Mouse (Mus musculus) C2C12 (cell line): ENCODE results near the gene Yod1. TPM values are rescaled to one million over a fixed set of nuclear protein-coding genes. Genes with fewer than 3 reads are reported as not detected.

Experiments
- H3K27me3 ChIP-seq: one replicate; pipeline ENCODE4 v1.6.1; 2011; ENCODE audit not compliant: control insufficient read depth, insufficient read depth, insufficient read length
- H3K36me3 ChIP-seq: one replicate; pipeline ENCODE4 v1.6.1; 2011; ENCODE audit not compliant: control insufficient read depth, insufficient read depth
- H3K4me3 ChIP-seq: one replicate; pipeline ENCODE4 v1.5.1; 2011; ENCODE audit warnings: mild to moderate bottlenecking, control low read depth; ENCODE audit not compliant: poor library complexity, insufficient read depth, severe bottlenecking
- H3K79me2 ChIP-seq: one replicate; pipeline ENCODE4 v1.6.1; 2011; ENCODE audit not compliant: control insufficient read depth, insufficient read depth
- H3K79me3 ChIP-seq: one replicate; pipeline ENCODE4 v1.6.1; 2011; ENCODE audit warnings: low read depth, control low read depth
- H3ac ChIP-seq: one replicate; pipeline ENCODE3; 2011; ENCODE audit warnings: low read depth; ENCODE audit not compliant: control insufficient read depth, insufficient read length
- CEBPB ChIP-seq: IDR thresholded peaks from one replicate; pipeline ENCODE4 v1.6.1; 2011; ENCODE audit warnings: low read depth, mild to moderate bottlenecking, control low read depth, moderate library complexity
- CTCF ChIP-seq: IDR thresholded peaks from one replicate; pipeline ENCODE4 v1.5.1; 2011; ENCODE audit not compliant: control insufficient read depth, insufficient read depth, insufficient read length
- FOSL1 ChIP-seq: IDR thresholded peaks from one replicate; pipeline ENCODE4 v1.8.0; 2011; ENCODE audit warnings: mild to moderate bottlenecking, low read length; ENCODE audit not compliant: poor library complexity, insufficient read depth, severe bottlenecking
- MAX ChIP-seq: IDR thresholded peaks from one replicate; pipeline ENCODE4 v1.6.1; 2011; ENCODE audit warnings: mild to moderate bottlenecking, control low read depth
- MYOD1 ChIP-seq: IDR thresholded peaks from one replicate; pipeline ENCODE4 v1.6.1; 2011; ENCODE audit warnings: low read depth; ENCODE audit not compliant: control insufficient read depth, insufficient read length
- MYOG ChIP-seq: IDR thresholded peaks from one replicate; pipeline ENCODE4 v1.6.1; 2011; ENCODE audit not compliant: control insufficient read depth, insufficient read length; ENCODE audit errors: extremely low read depth
- USF1 ChIP-seq: IDR thresholded peaks from one replicate; pipeline ENCODE4 v1.6.1; 2011; ENCODE audit warnings: low read depth, mild to moderate bottlenecking, control low read depth, moderate library complexity
- polyA plus RNA-seq: library from polyadenylated mRNA; unstranded; fragments of >200 nt; fragmentation: generic; extraction: Trizol; gene quantifications from one replicate; pipeline ENCODE4 v1.2.1, GENCODE M21; 2012; ENCODE audit warnings: missing spikeins

Gene Yod1
- polyA plus RNA-seq, 1 experiment: 0.85 TPM

DNA sequence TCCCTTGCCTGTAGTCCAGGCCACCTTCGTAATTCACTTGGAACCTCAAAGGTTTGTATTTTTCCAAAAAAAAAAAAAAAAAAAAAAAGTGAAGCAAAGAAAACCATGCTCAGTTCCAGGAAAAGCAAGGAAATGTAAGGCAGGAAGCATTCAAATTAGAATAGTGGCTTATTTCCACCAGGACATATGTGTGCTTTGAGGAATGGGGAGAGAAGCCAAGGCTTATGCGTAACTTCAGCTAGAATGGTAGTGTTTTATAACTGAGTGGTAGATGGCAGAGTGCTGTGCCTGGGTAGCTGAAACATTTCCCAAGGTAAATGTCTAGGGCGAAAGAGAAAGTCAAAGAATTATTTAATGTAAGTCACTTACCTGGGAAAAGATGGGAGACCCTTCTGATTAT is 11.6 kb downstream of the Yod1 start:
- no peak overlapping the region for H3K4me3 ChIP-seq
- H3ac ChIP-seq: no peak overlapping the region
- H3K79me3 ChIP-seq: peaks cover 3% of the 10 kb centered on the region
- peaks cover 6% of the 10 kb centered on the region for H3K36me3 ChIP-seq
- peaks cover 5% of the 10 kb centered on the region for H3K79me2 ChIP-seq
- no peaks in the 10 kb centered on the region for H3K27me3 ChIP-seq
- TF ChIP-seq CTCF: no peak
- TF ChIP-seq MYOG: no peak
- TF ChIP-seq MYOD1: no peak
- TF ChIP-seq FOSL1: no peak
- TF ChIP-seq CEBPB: no peak
- no peak for TF ChIP-seq MAX
- no peak for TF ChIP-seq USF1

DNA sequence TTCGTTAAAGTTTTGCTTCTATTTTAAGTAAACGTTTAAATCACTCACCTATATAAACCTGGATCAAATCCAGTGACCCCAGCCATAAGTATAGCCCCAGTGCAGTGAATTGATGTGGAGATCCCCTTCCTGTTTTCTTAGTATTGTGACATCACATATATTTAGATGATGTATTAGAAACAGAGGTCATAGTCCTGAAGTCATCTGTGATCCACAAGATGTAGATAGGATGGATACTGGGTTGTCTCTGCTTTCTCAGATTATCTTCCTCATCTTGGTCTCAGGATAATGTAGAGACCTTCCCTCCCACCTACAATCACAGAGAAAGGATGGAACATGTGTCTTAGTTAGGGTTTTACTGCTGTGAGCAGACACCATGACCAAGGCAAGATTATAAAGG is 12.0 kb downstream of the Yod1 start, which contains the start of gene Pfkfb2:
Pfkfb2 (minus strand) TSS at position 101 of the 400 bp plus-strand sequence.
- Histone ChIP-seq H3K36me3 (peaks cover 2% of the 10 kb centered on the region), H3K79me3 (peaks cover 1% of the 10 kb centered on the region), H3K27me3 (no peaks in the 10 kb centered on the region), H3K79me2 (peaks cover under 1% of the 10 kb centered on the region), H3ac (no peak within 1 kb of the TSS), H3K4me3 (no peak within 1 kb of the TSS)
- TF ChIP-seq USF1 (no peak), MAX (no peak), FOSL1 (no peak), MYOG (no peak), MYOD1 (no peak), CTCF (no peak), CEBPB (no peak)

DNA sequence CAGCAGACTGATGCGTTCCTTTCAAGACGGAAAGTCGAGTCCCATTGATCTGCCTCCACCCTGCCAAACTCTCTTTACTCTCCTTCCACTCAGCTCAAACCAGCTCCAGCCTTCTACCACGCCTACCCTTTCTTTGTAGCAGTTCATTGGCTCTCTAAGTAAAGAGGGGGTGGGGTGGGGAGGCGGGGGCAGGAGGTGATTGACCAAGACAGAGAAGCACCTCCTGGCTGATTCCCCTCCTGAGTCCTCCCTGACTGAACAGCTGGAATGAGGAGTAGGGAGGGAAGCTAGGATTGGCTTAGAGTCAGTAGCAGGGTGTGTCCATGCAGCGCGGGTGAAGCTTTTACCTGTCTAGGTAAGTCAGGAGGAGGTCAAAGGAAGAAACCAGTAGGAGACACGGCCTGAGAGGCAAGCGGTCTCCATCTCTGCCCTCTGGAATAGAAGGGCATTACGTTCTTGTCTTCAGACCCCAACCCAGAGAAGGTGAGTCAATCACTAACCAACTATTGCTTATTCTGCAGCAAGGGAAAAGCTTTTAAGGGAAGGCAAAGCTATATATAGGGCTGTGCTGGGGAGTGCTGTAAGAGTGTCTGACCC is 14.7 kb downstream of the Yod1 start, which contains the start of gene AA986860:
AA986860 (plus strand) TSS at position 236 of the 597 bp plus-strand sequence.
- no peaks in the 10 kb centered on the region for H3K79me2 ChIP-seq
- no peaks in the 10 kb centered on the region for H3K79me3 ChIP-seq
- H3K36me3 ChIP-seq: no peaks in the 10 kb centered on the region
- TF ChIP-seq USF1: no peak
- TF ChIP-seq CEBPB: no peak
- no peak within 1 kb of the TSS for H3ac ChIP-seq
- H3K27me3 ChIP-seq: no peaks in the 10 kb centered on the region
- H3K4me3 ChIP-seq: no peak within 1 kb of the TSS

DNA sequence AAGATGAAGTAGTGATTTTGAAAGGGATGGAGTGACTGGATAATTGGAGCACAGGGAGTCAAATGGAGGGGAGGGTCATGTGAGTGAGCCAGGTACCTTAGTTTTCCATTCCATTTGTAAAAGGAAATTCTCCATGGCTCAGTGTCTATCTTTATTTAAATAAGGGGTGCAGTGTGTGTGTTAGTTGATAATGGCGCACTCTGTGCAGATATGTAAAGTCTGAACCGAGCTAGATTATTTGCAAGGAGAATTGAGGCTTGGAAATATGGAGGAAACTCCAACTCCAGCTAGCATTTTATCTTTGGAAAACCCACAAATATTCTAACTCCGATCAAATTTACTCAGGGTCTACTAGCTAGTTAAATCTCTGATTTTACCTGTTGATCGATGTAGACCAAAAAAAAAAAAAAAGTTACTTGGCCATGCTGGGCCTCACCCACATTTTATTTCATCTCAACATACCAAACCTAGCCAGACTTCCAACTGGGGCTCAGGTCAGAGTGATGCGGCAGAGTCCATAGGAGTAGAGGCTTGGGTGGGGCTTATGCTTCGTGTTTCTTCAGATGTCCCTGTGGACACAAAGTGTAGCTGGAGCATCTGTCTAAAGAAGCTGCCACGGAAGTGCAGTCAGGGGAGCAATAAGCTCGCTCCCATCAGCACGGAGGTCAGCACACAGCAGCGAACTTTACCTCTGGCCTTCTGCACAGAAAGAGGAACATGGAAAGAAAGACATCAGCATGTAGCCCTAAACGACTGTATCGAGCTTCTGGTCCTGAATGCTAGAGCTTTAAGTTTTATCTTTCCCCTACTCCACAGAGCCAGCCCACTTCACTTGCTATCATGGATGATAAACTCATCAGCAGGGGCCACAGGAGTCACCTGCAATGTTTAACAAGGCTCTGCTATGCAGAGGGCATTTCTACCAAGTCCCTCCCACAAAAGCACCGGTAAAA is 15.9 kb downstream of the Yod1 start:
- no peaks in the 10 kb centered on the region for H3K79me2 ChIP-seq
- no peaks in the 10 kb centered on the region for H3K36me3 ChIP-seq
- H3K4me3 ChIP-seq: no peak overlapping the region

DNA sequence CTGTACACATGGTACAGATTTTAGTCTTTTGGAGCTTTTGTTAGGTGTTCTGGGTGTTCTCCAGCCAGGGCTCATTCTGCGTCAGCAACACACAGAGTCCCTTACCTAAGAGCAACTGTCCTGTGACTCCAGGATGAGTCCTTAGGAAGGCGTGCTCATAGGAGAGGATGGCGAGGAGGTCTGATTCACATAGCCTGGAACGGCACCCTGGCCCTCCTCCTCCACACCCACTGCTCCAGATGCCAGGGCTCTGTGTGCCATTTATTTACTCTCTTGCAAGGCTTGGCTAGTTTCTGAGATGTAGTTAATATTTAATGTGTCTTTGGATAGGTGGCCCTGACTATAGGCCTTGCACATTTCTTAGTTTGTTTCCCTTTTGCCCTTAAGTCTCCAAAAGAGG is 16.5 kb downstream of the Yod1 start:
- H3K79me3 ChIP-seq: no peaks in the 10 kb centered on the region
- no peak overlapping the region for H3K4me3 ChIP-seq
- no peak for TF ChIP-seq FOSL1
- TF ChIP-seq MAX: no peak
- TF ChIP-seq USF1: no peak
- TF ChIP-seq MYOG: no peak
- no peak for TF ChIP-seq CEBPB
- TF ChIP-seq CTCF: no peak
- no peaks in the 10 kb centered on the region for H3K27me3 ChIP-seq
- no peaks in the 10 kb centered on the region for H3K79me2 ChIP-seq
- no peaks in the 10 kb centered on the region for H3K36me3 ChIP-seq
- H3ac ChIP-seq: no peak overlapping the region

More for the DNA sequence above, 15.9 kb downstream of the Yod1 start:
- no peaks in the 10 kb centered on the region for H3K27me3 ChIP-seq
- H3K79me3 ChIP-seq: no peaks in the 10 kb centered on the region
- TF ChIP-seq FOSL1 (no peak), MYOD1 (no peak), MYOG (no peak), USF1 (no peak), MAX (no peak)
- no peak overlapping the region for H3ac ChIP-seq
